Mouse (Mus musculus) urinary bladder, postnatal 10 days (tissue): ENCODE data around the gene Egfl7.

ENCODE experiments used
- DNase-seq: peaks from one replicate; pipeline ENCODE4 v3.0.0; 2022; ENCODE audit warnings: low spot score

Gene Egfl7

DNA sequence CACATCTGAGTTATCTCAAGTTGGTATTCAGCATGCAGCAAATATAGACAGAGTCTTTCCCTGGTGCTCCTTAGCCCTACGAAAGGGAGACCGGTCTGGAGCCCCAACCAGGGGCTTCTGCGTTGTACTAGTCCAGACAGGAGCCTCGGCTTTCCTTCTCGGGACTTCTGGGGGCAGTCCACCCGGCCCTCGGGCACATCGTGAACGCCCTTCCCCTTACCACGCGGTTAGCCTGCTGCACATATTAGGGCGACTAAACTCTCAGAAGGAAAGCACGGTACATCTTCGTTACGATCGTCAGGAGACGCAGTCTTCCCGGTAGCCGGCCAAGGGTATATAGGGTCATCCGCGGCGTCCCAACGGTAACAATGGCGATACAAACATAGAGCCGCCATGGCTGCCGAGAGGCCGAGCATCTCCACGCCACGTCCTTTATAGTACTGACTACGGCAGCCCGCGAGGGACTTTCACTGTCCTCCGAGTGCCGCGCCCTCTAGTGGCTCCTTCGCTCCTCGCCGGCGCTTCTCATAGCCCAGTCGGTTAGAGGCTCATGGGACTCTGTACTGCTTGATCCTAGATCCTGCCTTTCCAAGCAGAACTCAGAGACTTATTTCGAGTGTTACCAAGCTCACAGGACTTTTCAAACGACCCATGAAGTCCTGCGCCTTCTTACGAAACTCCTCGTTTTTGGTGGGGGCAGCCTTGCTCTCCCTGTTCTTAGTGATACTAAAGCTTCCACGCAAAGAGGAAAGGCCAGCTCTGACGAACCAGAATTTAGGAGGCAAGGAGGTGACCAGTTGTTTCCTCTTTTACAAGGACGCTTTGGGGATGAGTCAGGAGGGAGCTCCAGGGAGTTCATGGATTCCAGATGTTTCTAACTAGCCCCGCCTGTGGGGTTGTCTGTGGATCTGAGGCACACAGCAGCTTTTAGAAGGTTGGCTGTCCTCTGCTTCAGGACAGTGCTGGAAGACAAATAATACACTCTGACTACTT, 60.3 kb downstream of the Egfl7 start:
- DNase-seq = peak; percentile 97

DNA sequence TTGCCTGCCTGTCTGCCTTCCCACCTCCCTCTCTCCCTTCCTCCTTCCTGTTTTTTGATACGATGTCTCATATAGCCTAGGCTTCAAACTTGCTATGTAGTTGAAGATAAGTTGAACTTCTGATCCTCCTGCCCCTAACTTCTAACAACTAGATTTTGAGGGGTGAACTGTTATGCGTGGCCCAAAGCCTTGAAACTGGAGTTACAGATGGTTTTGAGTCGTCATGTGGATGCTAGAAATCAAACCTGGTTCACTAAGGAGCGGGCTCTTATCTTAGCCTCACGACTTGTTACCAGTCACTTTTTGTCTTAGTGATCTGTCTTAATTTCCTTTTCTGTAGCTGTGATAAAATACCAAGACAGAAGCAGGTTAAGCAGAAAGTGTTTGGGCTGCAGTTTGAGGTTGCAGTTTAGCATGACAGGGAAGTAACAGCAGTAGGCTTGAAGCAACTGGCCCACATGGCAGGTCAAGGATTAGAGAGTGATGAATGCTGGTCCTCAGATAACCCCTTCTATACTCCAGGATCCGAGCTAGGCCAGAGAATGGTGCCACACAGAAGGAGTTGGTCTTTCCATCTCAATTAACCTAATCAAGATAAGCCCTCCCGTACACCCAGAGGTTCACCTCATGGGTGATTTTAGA, 61.3 kb downstream of the Egfl7 start:
- DNase-seq = no peak
